Mouse (Mus musculus): ENCODE measurements around the gene Golt1b. TPM values are rescaled to one million over a fixed set of nuclear protein-coding genes. Genes with fewer than 3 reads are reported as not detected.
"Not testable (repeated sequence)": the region's sequence is repeated elsewhere in the genome, so short reads cannot be mapped to it uniquely, and the experiment has no call there.

Golt1b gene
- polyA plus RNA-seq (2015; fragmentation: Nextera tagmentation; extraction: Ambion mirVana): 84.1 and 87.5 TPM in 2 replicates

GRCm38 (mm10) chr6:142387011-142387754 is at the start of gene Golt1b, which contains the start of gene Recql:
Golt1b (plus strand) TSS chr6:142387221.
Recql (minus strand) TSS chr6:142387087.
- under 1% methylated on average over 71 of the region's 87 CpGs for WGBS
- no peaks in the 10 kb centered on the region for H3K36me3 ChIP-seq
- peaks cover 24% of the 10 kb centered on the region for H3K4me1 ChIP-seq (replicated peaks)
- H3K4me3 ChIP-seq: peak within 1 kb of the TSS; percentile 99
- ATAC-seq (ENCODE audit: low read depth): peak; percentile 100
- H3K27ac ChIP-seq (replicated peaks): no peak within 1 kb of the TSS; the same call in 1 of the 2 replicates
- no peaks in the 10 kb centered on the region for H3K9me3 ChIP-seq
- H3K9ac ChIP-seq: peak within 1 kb of the TSS; percentile 92
- no peaks in the 10 kb centered on the region for H3K27me3 ChIP-seq
- H3K4me2 ChIP-seq: peak within 1 kb of the TSS; percentile 81

DNA sequence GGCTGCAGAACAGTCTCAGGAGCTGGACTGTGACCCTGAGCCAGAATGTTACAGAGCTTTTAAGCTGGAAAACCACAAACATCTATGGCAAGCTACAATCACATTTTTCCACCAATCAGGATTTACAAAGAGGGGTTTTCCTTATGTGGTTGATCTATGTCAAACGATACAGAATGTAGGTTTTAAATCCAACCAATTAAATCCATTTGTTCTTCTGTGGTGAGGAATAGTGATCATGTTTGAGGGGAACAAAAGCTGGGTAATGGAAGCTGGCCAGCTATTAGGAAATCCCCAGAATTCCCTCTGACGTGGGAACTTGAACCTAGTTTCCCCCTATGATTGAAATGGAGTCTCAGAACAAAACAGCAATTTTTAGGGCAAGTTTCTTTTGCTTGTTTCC is 48.1 kb upstream of the Golt1b start:
- 75% methylated on average over 2 of the region's 2 CpGs for WGBS
- ATAC-seq (ENCODE audit: low read depth): no peak
- Histone ChIP-seq H3K4me2 (no peak overlapping the region), H3K9ac (no peak overlapping the region), H3K27ac (replicated peaks) (no peak overlapping the region), H3K36me3 (no peaks in the 10 kb centered on the region), H3K9me3 (no peaks in the 10 kb centered on the region), H3K4me3 (no peak overlapping the region), H3K4me1 (replicated peaks) (no peaks in the 10 kb centered on the region), H3K27me3 (no peaks in the 10 kb centered on the region)

DNA sequence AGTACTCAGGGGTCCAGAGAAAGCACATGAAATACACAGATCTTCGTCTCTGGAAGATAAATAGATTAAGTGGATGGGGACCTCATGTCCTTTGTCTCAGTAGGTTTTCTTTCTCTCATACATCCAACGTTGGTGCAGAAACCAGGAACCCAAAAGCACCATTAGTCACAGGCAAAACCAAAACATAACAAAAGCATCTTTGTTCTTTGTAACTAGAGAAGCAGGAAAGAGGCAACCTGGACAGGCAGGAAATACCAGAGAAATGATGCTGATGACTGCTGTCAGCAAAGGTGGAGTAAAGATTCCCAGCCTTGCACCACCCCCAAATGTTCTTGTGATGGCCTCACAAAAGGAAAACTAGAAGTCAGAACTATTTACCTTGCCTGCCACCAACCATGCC is 47.4 kb upstream of the Golt1b start:
- no peak overlapping the region for H3K4me2 ChIP-seq
- no peaks in the 10 kb centered on the region for H3K36me3 ChIP-seq
- H3K4me3 ChIP-seq: no peak overlapping the region
- no peaks in the 10 kb centered on the region for H3K4me1 ChIP-seq (replicated peaks)
- no peak overlapping the region for H3K27ac ChIP-seq (replicated peaks)
- no peaks in the 10 kb centered on the region for H3K9me3 ChIP-seq
- ATAC-seq (ENCODE audit: low read depth): no peak
- no peaks in the 10 kb centered on the region for H3K27me3 ChIP-seq
- 45% methylated on average over 2 of the region's 2 CpGs for WGBS
- no peak overlapping the region for H3K9ac ChIP-seq

DNA sequence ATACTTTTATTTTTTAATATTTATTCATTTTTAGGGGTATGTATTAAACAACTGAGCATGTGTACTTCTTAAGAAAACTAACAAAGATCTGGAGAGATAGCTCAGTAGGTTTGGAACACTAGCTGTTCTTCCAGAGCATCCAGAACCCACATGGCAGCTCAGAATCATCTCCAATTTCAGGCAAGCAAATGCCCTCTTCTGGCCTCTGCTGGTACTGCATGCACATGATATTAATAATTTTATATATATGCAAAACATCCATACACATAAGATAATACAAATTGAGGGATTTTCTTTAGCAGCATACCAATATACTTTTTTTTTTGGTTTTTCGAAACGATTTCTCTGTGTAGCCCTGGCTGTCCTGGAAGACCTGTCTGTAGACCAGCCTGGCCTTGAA is 43.5 kb upstream of the Golt1b start:
- peaks cover 7% of the 10 kb centered on the region for H3K36me3 ChIP-seq

GRCm38 (mm10) chr6:142345440-142346038 is 41.5 kb upstream of the Golt1b start, which contains the start of gene Pyroxd1:
Pyroxd1 (plus strand) TSS chr6:142345654.
- under 1% methylated on average over 48 of the region's 48 CpGs for WGBS
- Histone ChIP-seq H3K4me3 (peak within 1 kb of the TSS; percentile 67), H3K9me3 (no peaks in the 10 kb centered on the region), H3K4me2 (peak within 1 kb of the TSS; percentile 63), H3K9ac (peak within 1 kb of the TSS; percentile 73), H3K27ac (replicated peaks) (peak within 1 kb of the TSS; percentile 85), H3K36me3 (peaks cover 26% of the 10 kb centered on the region), H3K4me1 (replicated peaks) (peaks cover 13% of the 10 kb centered on the region), H3K27me3 (no peaks in the 10 kb centered on the region)
- ATAC-seq (ENCODE audit: low read depth): peak; percentile 97

More for the DNA sequence above, 43.5 kb upstream of the Golt1b start:
- H3K9ac ChIP-seq: no peak overlapping the region
- ATAC-seq (ENCODE audit: low read depth): no peak
- no peak overlapping the region for H3K4me3 ChIP-seq
- no peak overlapping the region for H3K4me2 ChIP-seq
- H3K9me3 ChIP-seq: no peaks in the 10 kb centered on the region
- H3K4me1 ChIP-seq (replicated peaks): peaks cover 13% of the 10 kb centered on the region
- WGBS: 79% methylated on average over 2 of the region's 2 CpGs
- no peak overlapping the region for H3K27ac ChIP-seq (replicated peaks)
- H3K27me3 ChIP-seq: no peaks in the 10 kb centered on the region

DNA sequence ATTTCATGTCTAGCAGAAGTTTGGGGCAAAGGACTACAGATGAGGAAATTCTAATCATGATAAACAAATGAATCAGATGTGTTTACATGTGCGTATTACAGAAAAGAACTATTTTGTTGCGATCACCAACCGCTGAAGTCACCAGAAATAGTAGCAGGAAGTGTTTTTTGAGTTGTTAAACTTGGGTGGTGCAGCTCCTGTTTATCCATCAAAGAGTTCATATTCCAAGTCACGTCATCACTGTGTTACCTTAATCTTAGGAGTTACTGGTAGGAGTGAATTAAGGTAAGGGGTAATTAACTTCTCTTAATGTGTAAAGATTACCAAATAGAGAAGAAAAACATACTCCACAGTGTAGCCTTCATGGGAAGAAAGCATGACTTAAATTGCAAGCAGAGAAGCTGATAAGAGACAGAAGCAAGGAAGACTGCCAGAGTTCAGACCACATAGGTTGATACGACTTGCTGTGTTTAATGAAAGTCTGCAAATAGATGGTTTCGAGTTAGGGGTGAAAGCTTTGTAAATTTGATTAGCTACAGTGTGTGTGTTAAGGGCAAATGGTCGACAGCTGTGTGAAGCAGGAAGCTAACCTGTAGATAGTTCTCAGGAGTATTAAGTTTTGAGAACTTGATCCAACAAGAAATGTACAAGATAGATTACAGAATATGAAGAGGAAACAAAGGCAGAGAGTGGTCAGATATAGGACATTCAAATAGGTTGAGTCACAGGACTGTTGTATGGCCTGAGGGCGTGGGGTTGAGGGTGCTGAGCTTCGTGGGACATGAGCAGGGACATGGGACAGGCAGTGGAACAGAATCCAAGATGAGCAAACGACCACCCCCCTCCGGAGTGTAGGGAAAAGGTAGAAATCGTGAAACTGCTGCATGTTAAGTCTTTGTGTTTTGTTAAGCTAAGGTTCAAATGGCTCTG is 40.6 kb upstream of the Golt1b start:
- WGBS: 65% methylated on average over 12 of the region's 12 CpGs
- no peak for ATAC-seq (ENCODE audit: low read depth)
- no peaks in the 10 kb centered on the region for H3K9me3 ChIP-seq
- peaks cover 34% of the 10 kb centered on the region for H3K36me3 ChIP-seq
- H3K27ac ChIP-seq (replicated peaks): peak overlapping the region; percentile 85
- peak overlapping the region; percentile 63 for H3K4me2 ChIP-seq
- peak overlapping the region; percentile 67 for H3K4me3 ChIP-seq
- peaks cover 13% of the 10 kb centered on the region for H3K4me1 ChIP-seq (replicated peaks)
- no peaks in the 10 kb centered on the region for H3K27me3 ChIP-seq
- H3K9ac ChIP-seq: peak overlapping the region; percentile 73

- 84% methylated on average over 11 of the region's 11 CpGs for WGBS
- Histone ChIP-seq H3K27me3 (no peaks in the 10 kb centered on the region), H3K27ac (replicated peaks) (no peak overlapping the region), H3K4me3 (no peak overlapping the region), H3K9me3 (no peaks in the 10 kb centered on the region), H3K36me3 (peaks cover 47% of the 10 kb centered on the region), H3K9ac (no peak overlapping the region), H3K4me1 (replicated peaks) (peaks cover 13% of the 10 kb centered on the region), H3K4me2 (no peak overlapping the region)
- no peak for ATAC-seq (ENCODE audit: low read depth)
These were observed 39.3 kb upstream of the Golt1b start for GRCm38 (mm10) chr6:142347431-142348385.

DNA sequence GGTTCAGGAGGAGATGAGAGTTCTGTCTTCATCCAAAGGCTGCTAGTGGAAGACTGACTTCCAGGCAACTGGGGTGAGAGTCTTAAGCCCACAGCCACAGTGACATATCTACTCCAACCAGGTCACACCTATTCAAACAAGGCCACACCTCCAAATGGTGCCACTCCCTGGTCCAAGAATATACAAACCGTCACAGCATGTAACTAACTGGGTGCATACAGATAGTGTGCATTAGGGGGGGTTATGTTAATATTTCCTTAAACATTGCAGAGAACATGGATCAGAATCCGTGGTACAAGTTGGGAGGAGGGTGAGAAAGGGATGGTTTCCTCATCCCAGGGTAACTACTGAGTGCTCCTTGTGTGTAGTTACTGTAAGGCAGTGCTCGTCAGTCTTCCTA is 34.9 kb upstream of the Golt1b start:
- 95% methylated on average over 3 of the region's 3 CpGs for WGBS
- H3K27me3 ChIP-seq; H3K4me3 ChIP-seq; H3K4me1 ChIP-seq (replicated peaks); H3K27ac ChIP-seq (replicated peaks); H3K4me2 ChIP-seq; H3K9me3 ChIP-seq; H3K9ac ChIP-seq; ATAC-seq (ENCODE audit: low read depth): not testable (repeated sequence)
- H3K36me3 ChIP-seq: peaks cover 77% of the 10 kb centered on the region

- peaks cover 85% of the 10 kb centered on the region for H3K36me3 ChIP-seq
These were observed 29.9 kb upstream of the Golt1b start for GRCm38 (mm10) chr6:142357106-142357505.

DNA sequence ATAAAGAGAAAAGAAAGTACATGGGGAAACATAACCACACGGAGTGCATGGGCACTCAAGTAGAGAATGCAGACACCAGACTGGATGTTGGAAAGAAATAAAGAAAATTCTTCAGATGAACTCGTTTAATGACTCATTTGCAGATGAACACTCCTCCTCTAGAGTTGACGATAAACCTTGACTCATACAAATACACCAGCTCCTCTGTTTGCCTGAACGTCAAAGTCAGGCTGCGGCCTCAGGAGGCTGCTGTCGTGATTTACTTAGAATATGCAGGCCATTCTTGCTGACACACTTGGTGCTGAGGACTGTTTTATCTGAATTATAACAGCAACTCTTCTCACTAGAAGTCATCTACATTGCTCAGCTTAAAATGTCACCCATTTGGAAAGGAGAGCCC is 25.0 kb upstream of the Golt1b start:
- ATAC-seq (ENCODE audit: low read depth): no peak
- Histone ChIP-seq H3K36me3 (peaks cover 90% of the 10 kb centered on the region), H3K4me3 (no peak overlapping the region), H3K9ac (no peak overlapping the region), H3K9me3 (no peaks in the 10 kb centered on the region), H3K27me3 (no peaks in the 10 kb centered on the region), H3K27ac (replicated peaks) (no peak overlapping the region), H3K4me1 (replicated peaks) (no peaks in the 10 kb centered on the region), H3K4me2 (no peak overlapping the region)
- WGBS: 93% methylated on average over 6 of the region's 6 CpGs

More at GRCm38 (mm10) chr6:142357106-142357505, 29.9 kb upstream of the Golt1b start:
- no peaks in the 10 kb centered on the region for H3K4me1 ChIP-seq (replicated peaks)
- H3K9me3 ChIP-seq: no peaks in the 10 kb centered on the region
- H3K27me3 ChIP-seq: no peaks in the 10 kb centered on the region
- no peak for ATAC-seq (ENCODE audit: low read depth)
- H3K27ac ChIP-seq (replicated peaks): no peak overlapping the region
- H3K4me3 ChIP-seq: no peak overlapping the region
- H3K9ac ChIP-seq: no peak overlapping the region
- whole genome bisulfite sequencing: 79% methylated on average over 7 of the region's 7 CpGs
- no peak overlapping the region for H3K4me2 ChIP-seq

DNA sequence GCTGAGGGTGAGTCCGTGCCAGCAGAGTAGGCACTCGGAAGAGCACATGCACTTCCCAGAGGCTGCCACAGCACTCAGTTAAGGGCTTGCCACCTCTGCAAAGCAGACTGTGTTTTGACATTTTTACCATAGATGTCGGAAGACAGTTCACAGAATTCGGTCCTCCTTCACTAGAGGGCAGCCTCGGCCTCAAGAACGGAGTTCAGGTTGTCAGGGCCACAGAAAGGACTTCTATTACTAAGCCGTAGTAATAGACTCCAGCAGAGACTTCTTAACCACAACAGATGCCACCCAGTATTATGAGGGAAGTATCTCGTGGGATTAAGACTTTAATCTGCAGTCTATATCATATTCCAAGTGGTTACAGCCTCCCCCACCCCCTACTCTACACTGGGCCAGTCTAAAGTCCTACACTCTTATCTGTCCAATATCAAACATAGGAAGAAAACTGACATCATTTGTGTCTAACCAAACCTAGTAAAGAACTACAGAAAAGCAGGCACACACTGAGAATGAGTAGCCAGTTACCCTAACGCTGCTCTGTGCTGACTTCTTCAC is 23.9 kb upstream of the Golt1b start:
- no peak overlapping the region for H3K9ac ChIP-seq
- H3K4me1 ChIP-seq (replicated peaks): no peaks in the 10 kb centered on the region
- no peak overlapping the region for H3K27ac ChIP-seq (replicated peaks)
- no peak overlapping the region for H3K4me3 ChIP-seq
- 78% methylated on average over 9 of the region's 9 CpGs for WGBS
- ATAC-seq (ENCODE audit: low read depth): no peak
- no peak overlapping the region for H3K4me2 ChIP-seq
- no peaks in the 10 kb centered on the region for H3K27me3 ChIP-seq
- H3K9me3 ChIP-seq: no peaks in the 10 kb centered on the region
- peaks cover 90% of the 10 kb centered on the region for H3K36me3 ChIP-seq
